Mouse (Mus musculus) heart, adult 2 months (tissue): ENCODE results near the gene Efnb3. TPM values are rescaled to one million over a fixed set of nuclear protein-coding genes. Genes with fewer than 3 reads are reported as not detected.

Experiments used
- DNase-seq, 2 experiments: peaks; one replicate each; pipeline ENCODE4 v3.0.0; 2021
- H3K27ac ChIP-seq: fragments of 200-600 bp; 2 replicates; pipeline ENCODE4 v1.8.1; 2022
- H3K27me3 ChIP-seq: fragments of 200-500 bp; 2 replicates; pipeline ENCODE4 v1.6.1; 2012; ENCODE audit warnings: mild to moderate bottlenecking, low read length, inconsistent platforms, mixed read lengths; ENCODE audit not compliant: control insufficient read depth, insufficient read depth
- H3K36me3 ChIP-seq: fragments of 200-500 bp; 2 replicates; pipeline ENCODE4 v1.6.1; 2012; ENCODE audit warnings: low read length, inconsistent platforms; ENCODE audit not compliant: control insufficient read depth, insufficient read depth
- H3K4me1 ChIP-seq: fragments of 200-500 bp; 2 replicates; pipeline ENCODE4 v1.6.1; 2011; ENCODE audit warnings: low read length; ENCODE audit not compliant: control insufficient read depth, insufficient read depth
- H3K4me3 ChIP-seq: fragments of 200-600 bp; 2 replicates; pipeline ENCODE4 v1.8.1; 2022
- H3K79me2 ChIP-seq: fragments of 200-500 bp; replicated peaks from 2 replicates; pipeline ENCODE4 v1.6.1; 2012; ENCODE audit warnings: mild to moderate bottlenecking, inconsistent platforms, low read length, moderate library complexity, mixed read lengths; ENCODE audit not compliant: control insufficient read depth, insufficient read depth
- H3K9ac ChIP-seq: fragments of 200-500 bp; 2 replicates; pipeline ENCODE4 v1.6.1; 2012; ENCODE audit warnings: low read depth, mild to moderate bottlenecking, control low read depth, inconsistent platforms, low read length, mixed read lengths
- CTCF ChIP-seq: fragments of 200-600 bp; IDR thresholded peaks from 2 replicates; pipeline ENCODE4 v1.8.1; 2022; ENCODE audit warnings: antibody characterized with exemption, mild to moderate bottlenecking, moderate library complexity
- EP300 ChIP-seq: fragments of 200-500 bp; IDR thresholded peaks from 2 replicates; pipeline ENCODE4 v1.6.1; 2011; ENCODE audit warnings: low read depth, low read length, control low read depth; ENCODE audit not compliant: insufficient read depth
- POLR2A ChIP-seq: fragments of 200-500 bp; IDR thresholded peaks from 2 replicates; pipeline ENCODE4 v1.6.1; 2011; ENCODE audit warnings: mild to moderate bottlenecking, low read depth, low read length, control low read depth; ENCODE audit not compliant: insufficient read depth
- WGBS: fragments of 180-500 bp; shearing (Covaris S2); methylation state at CpG from one replicate; pipeline ENCODE4 v1.1.7; 2018; 5-methylcytosine and 5-hydroxymethylcytosine counted together
- intact Hi-C: fragments of 180-260 bp; cut with DNase I; formaldehyde crosslinking; loops from one replicate; pipeline ENCODE4 v1.15.1; 2025
- polyA plus RNA-seq: library from polyadenylated mRNA; depleted of rRNA; stranded (reverse); fragments of >200 nt; gene quantifications from 2 replicates; pipeline ENCODE4 v1.2.3, GENCODE M21; 2012
- total RNA-seq, 2 experiments: library from RNA; stranded (reverse); gene quantifications; 2 replicates each; pipeline ENCODE4 v1.2.3; 2021

The Efnb3 gene
- total and polyA plus RNA-seq, 3 experiments = 57.4 to 106 (median 89.2) TPM

- no peaks in the 10 kb centered on the region for H3K79me2 ChIP-seq
- no peaks in the 10 kb centered on the region for H3K4me1 ChIP-seq
- no peak for TF ChIP-seq POLR2A
- TF ChIP-seq EP300 = no peak
- no peak for TF ChIP-seq CTCF
- WGBS = 96% methylated on average over 6 of the region's 6 CpGs
- H3K27me3 ChIP-seq = no peaks in the 10 kb centered on the region
- intact Hi-C loops = no loop called here
- no peak overlapping the region for H3K4me3 ChIP-seq
- no peak for DNase-seq
- no peaks in the 10 kb centered on the region for H3K36me3 ChIP-seq
- no peak overlapping the region for H3K9ac ChIP-seq
- H3K27ac ChIP-seq = no peak overlapping the region
These were observed 34.8 kb upstream of the Efnb3 start for GRCm38 (mm10) chr11:69594853-69595252.

GRCm38 (mm10) chr11:69592799-69593198, 32.8 kb upstream of the Efnb3 start:
- Histone ChIP-seq H3K79me2 (no peaks in the 10 kb centered on the region), H3K36me3 (no peaks in the 10 kb centered on the region)
- intact Hi-C loops = no loop called here

GRCm38 (mm10) chr11:69591899-69592637, 32.1 kb upstream of the Efnb3 start:
- no peaks in the 10 kb centered on the region for H3K27me3 ChIP-seq
- H3K79me2 ChIP-seq = no peaks in the 10 kb centered on the region
- no peaks in the 10 kb centered on the region for H3K4me1 ChIP-seq
- no peak for DNase-seq
- no peak overlapping the region for H3K4me3 ChIP-seq
- no peaks in the 10 kb centered on the region for H3K36me3 ChIP-seq
- no peak overlapping the region for H3K27ac ChIP-seq
- TF ChIP-seq EP300 (no peak), POLR2A (no peak), CTCF (no peak)
- 64% methylated on average over 7 of the region's 7 CpGs for WGBS
- H3K9ac ChIP-seq = no peak overlapping the region
- intact Hi-C loops = no loop called here

More at GRCm38 (mm10) chr11:69592799-69593198, 32.8 kb upstream of the Efnb3 start:
- Histone ChIP-seq H3K27ac (no peak overlapping the region), H3K4me1 (no peaks in the 10 kb centered on the region), H3K9ac (no peak overlapping the region), H3K4me3 (no peak overlapping the region), H3K27me3 (no peaks in the 10 kb centered on the region)
- DNase-seq = no peak
- no peak for TF ChIP-seq CTCF
- TF ChIP-seq EP300 = no peak
- no peak for TF ChIP-seq POLR2A
- WGBS = 78% methylated on average over 4 of the region's 4 CpGs

GRCm38 (mm10) chr11:69591424-69591823, 31.4 kb upstream of the Efnb3 start:
- Histone ChIP-seq H3K27me3 (no peaks in the 10 kb centered on the region), H3K4me1 (no peaks in the 10 kb centered on the region), H3K36me3 (no peaks in the 10 kb centered on the region), H3K4me3 (no peak overlapping the region), H3K9ac (no peak overlapping the region), H3K79me2 (no peaks in the 10 kb centered on the region), H3K27ac (no peak overlapping the region)
- WGBS = 90% methylated on average over 3 of the region's 3 CpGs
- DNase-seq = no peak
- intact Hi-C loops = no loop called here
- no peak for TF ChIP-seq CTCF
- no peak for TF ChIP-seq POLR2A
- no peak for TF ChIP-seq EP300

GRCm38 (mm10) chr11:69590622-69591021, 30.6 kb upstream of the Efnb3 start:
- Histone ChIP-seq H3K36me3 (no peaks in the 10 kb centered on the region), H3K79me2 (no peaks in the 10 kb centered on the region), H3K4me3 (no peak overlapping the region), H3K27me3 (no peaks in the 10 kb centered on the region), H3K9ac (no peak overlapping the region), H3K27ac (no peak overlapping the region), H3K4me1 (no peaks in the 10 kb centered on the region)
- TF ChIP-seq POLR2A = no peak
- WGBS = 94% methylated on average over 8 of the region's 8 CpGs
- no peak for DNase-seq
- intact Hi-C loops = no loop called here

- H3K27ac ChIP-seq = no peak overlapping the region
- intact Hi-C loops = no loop called here
- no peak overlapping the region for H3K4me3 ChIP-seq
- H3K4me1 ChIP-seq = no peaks in the 10 kb centered on the region
- H3K27me3 ChIP-seq = no peaks in the 10 kb centered on the region
- H3K9ac ChIP-seq = no peak overlapping the region
- 85% methylated on average over 22 of the region's 22 CpGs for WGBS
- no peaks in the 10 kb centered on the region for H3K79me2 ChIP-seq
- TF ChIP-seq CTCF (no peak), POLR2A (no peak), EP300 (no peak)
- no peaks in the 10 kb centered on the region for H3K36me3 ChIP-seq
- no peak for DNase-seq
These were observed 29.3 kb upstream of the Efnb3 start for GRCm38 (mm10) chr11:69589207-69589834.
